Mouse (Mus musculus): ENCODE data around the gene Fbxo2.

GRCm38 (mm10) chr4:148120555-148120954 lies 39.9 kb upstream of the Fbxo2 start:
- TF ChIP-seq CTCF (IDR thresholded peaks at IDR 0.05; ENCODE audit: insufficient read depth, low read length) (no peak), POLR2A (IDR thresholded peaks at IDR 0.05; ENCODE audit: borderline replicate concordance, extremely low read depth, low read depth, low read length) (no peak)

All from lung, adult 2 months (tissue).